Mouse (Mus musculus): ENCODE data around the gene Shld1. TPM values are rescaled to one million over a fixed set of nuclear protein-coding genes. Genes with fewer than 3 reads are reported as not detected.

The Shld1 gene
- polyA plus RNA-seq, 1 experiment from 2014 or later = 14.5 TPM

DNA sequence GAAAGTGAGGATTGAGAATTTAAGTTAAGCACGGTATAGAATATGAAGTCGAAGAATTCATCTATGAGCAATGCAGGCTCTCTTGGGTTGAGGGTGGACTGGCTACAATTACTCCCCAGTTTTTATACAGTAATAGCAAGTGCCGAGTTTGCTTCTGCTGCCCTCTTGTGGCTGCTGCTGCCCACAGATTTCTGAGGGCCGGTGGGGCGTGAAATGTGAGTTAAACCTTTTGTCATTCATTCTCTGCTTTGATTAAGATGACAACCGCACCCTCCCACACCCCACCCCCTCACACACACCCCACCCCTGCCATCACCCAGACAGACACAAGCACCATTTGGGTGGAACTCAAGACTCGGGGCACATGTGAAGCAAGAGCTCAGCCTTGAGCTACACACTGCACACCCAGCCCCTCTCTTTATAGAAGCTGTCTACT is 14.7 kb downstream of the Shld1 start:
- WGBS = 16% methylated on average over 7 of the region's 7 CpGs
- Histone ChIP-seq H3K9me3 (ENCODE audit: low read length) (no peaks in the 10 kb centered on the region), H3K4me3 (ENCODE audit: low read length) (no peak overlapping the region), H3K4me2 (replicated peaks; ENCODE audit: low read depth, low read length) (no peak overlapping the region), H3K9ac (replicated peaks; ENCODE audit: low read length) (no peak overlapping the region), H3K4me1 (ENCODE audit: insufficient read depth, low read length) (no peaks in the 10 kb centered on the region), H3K27ac (ENCODE audit: low read length) (no peak overlapping the region), H3K36me3 (ENCODE audit: insufficient read depth, low read length) (no peaks in the 10 kb centered on the region), H3K27me3 (ENCODE audit: insufficient read depth, low read length) (no peaks in the 10 kb centered on the region)
- ATAC-seq (ENCODE audit: low FRiP score, low TSS enrichment) = peak; percentile 66; the same call in 1 of the 2 replicates

DNA sequence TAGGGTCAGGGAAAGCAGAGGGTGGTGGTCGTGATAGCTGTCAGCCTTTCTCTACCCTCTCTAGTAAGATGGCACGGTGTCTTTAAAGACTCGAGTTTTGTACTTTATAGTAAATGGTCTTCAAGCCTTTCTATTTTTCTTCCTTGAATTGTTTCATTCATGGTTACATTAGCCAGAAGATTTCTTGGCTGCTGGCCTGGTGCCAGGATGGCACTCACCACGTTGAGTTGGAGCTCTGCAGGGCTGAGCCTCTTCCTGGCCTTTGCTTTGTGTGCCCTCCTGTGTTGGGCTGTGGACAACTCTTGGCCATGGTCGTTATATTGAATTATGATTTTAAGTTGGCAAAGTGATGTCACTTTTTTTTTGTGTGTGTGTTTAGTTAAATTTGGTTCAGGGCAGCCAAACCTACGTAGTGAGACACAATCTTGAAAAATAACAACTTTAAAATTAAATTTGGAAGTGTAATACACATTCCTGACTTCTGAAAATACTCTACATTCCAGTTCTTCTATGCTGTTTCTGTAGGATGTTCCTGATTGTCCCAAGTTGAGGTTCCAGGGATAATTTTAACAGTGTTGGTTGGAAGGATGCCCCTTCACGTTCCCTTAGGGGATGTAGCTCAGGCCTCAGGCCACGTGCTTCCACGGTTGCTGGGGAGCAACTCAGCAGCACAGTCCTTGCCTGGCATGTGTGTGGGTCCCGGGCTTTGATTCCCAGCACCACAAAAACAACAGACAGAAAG is 18.7 kb downstream of the Shld1 start:
- Histone ChIP-seq H3K27ac (ENCODE audit: low read length) (no peak overlapping the region), H3K9ac (replicated peaks; ENCODE audit: low read length) (no peak overlapping the region), H3K36me3 (ENCODE audit: insufficient read depth, low read length) (no peaks in the 10 kb centered on the region), H3K4me3 (ENCODE audit: low read length) (no peak overlapping the region), H3K4me2 (replicated peaks; ENCODE audit: low read depth, low read length) (no peak overlapping the region), H3K27me3 (ENCODE audit: insufficient read depth, low read length) (no peaks in the 10 kb centered on the region), H3K4me1 (ENCODE audit: insufficient read depth, low read length) (no peaks in the 10 kb centered on the region), H3K9me3 (ENCODE audit: low read length) (no peaks in the 10 kb centered on the region)
- ATAC-seq (ENCODE audit: low FRiP score, low TSS enrichment) = no peak
- 81% methylated on average over 10 of the region's 10 CpGs for WGBS

DNA sequence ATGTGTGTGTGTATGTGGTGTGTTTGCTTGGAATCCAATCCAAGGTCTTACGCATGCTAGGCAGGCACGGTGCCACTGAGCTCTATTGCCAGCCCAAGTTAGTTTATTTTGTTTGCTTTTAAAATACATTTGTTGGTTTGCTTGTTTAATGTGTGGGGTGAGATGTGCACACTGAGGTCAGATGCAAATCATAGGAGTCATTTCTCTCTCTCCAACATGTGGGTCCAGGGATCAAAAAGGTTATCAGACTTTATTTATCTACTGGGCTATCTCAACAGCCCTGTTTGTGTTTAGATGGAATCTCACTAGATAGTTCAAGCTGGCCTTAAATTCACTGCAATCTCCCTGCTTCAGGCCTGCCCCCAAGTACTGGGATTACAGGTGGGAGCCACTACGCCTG is 19.6 kb downstream of the Shld1 start:
- Histone ChIP-seq H3K9me3 (ENCODE audit: low read length) (no peaks in the 10 kb centered on the region), H3K4me1 (ENCODE audit: insufficient read depth, low read length) (no peaks in the 10 kb centered on the region)

DNA sequence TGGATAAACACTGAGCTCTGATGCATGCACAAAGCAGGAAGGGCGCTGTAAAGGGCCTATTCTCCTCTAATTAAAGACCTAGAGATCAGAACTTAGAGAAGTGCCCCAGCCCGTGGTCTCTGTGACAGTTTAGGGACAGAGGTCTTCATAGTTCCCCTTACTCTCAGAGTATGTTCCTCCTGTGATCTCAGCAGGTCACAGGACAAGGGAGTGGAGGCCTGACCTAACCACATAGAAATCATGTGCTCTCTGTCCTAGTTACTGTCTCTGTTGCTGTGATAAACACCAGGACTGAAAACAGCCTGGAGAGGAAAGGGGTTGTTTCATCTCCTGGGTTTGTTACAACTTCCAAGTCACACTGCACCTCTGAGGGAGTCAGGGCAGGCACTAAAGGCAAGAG is 23.8 kb downstream of the Shld1 start:
- Histone ChIP-seq H3K9me3 (ENCODE audit: low read length) (no peaks in the 10 kb centered on the region), H3K4me1 (ENCODE audit: insufficient read depth, low read length) (no peaks in the 10 kb centered on the region), H3K9ac (replicated peaks; ENCODE audit: low read length) (no peak overlapping the region), H3K27me3 (ENCODE audit: insufficient read depth, low read length) (no peaks in the 10 kb centered on the region), H3K4me3 (ENCODE audit: low read length) (no peak overlapping the region), H3K27ac (ENCODE audit: low read length) (no peak overlapping the region), H3K4me2 (replicated peaks; ENCODE audit: low read depth, low read length) (no peak overlapping the region), H3K36me3 (ENCODE audit: insufficient read depth, low read length) (peaks cover 3% of the 10 kb centered on the region; the same call in 1 of the 2 replicates)
- no peak for ATAC-seq (ENCODE audit: low FRiP score, low TSS enrichment)
- WGBS = 65% methylated on average over 2 of the region's 2 CpGs

More for the DNA sequence above, 19.6 kb downstream of the Shld1 start:
- no peak for ATAC-seq (ENCODE audit: low FRiP score, low TSS enrichment)
- Histone ChIP-seq H3K9ac (replicated peaks; ENCODE audit: low read length) (no peak overlapping the region), H3K4me3 (ENCODE audit: low read length) (no peak overlapping the region), H3K4me2 (replicated peaks; ENCODE audit: low read depth, low read length) (no peak overlapping the region), H3K27me3 (ENCODE audit: insufficient read depth, low read length) (no peaks in the 10 kb centered on the region), H3K27ac (ENCODE audit: low read length) (no peak overlapping the region), H3K36me3 (ENCODE audit: insufficient read depth, low read length) (peaks cover 3% of the 10 kb centered on the region; the same call in 1 of the 2 replicates)
- 89% methylated on average over 3 of the region's 3 CpGs for WGBS

DNA sequence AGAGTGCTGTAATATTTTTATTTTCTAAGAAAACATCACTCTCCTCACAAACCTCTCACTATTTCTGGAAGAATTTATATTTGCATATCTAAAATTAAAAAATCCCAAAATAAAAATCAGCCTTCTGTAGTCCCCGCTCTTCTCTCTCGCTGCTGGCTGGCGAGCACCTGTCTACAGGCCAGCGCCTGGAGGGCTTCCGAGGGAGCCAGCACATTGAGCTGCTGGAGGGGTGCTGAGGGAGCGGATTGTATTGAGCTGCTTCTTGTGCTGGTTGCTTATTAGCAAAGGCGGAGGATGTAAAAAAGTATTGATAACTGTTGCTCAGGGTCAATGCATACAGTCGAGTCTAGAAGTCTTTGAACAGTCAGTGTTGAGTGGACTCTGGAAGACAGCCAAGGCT is 25.3 kb downstream of the Shld1 start:
- no peak for ATAC-seq (ENCODE audit: low FRiP score, low TSS enrichment)
- 78% methylated on average over 8 of the region's 8 CpGs for WGBS
- no peaks in the 10 kb centered on the region for H3K27me3 ChIP-seq (ENCODE audit: insufficient read depth, low read length)
- no peak overlapping the region for H3K4me3 ChIP-seq (ENCODE audit: low read length)
- no peak overlapping the region for H3K4me2 ChIP-seq (replicated peaks; ENCODE audit: low read depth, low read length)
- H3K27ac ChIP-seq (ENCODE audit: low read length) = no peak overlapping the region
- no peaks in the 10 kb centered on the region for H3K9me3 ChIP-seq (ENCODE audit: low read length)
- H3K4me1 ChIP-seq (ENCODE audit: insufficient read depth, low read length) = no peaks in the 10 kb centered on the region
- peaks cover 3% of the 10 kb centered on the region; the same call in 1 of the 2 replicates for H3K36me3 ChIP-seq (ENCODE audit: insufficient read depth, low read length)
- no peak overlapping the region for H3K9ac ChIP-seq (replicated peaks; ENCODE audit: low read length)

DNA sequence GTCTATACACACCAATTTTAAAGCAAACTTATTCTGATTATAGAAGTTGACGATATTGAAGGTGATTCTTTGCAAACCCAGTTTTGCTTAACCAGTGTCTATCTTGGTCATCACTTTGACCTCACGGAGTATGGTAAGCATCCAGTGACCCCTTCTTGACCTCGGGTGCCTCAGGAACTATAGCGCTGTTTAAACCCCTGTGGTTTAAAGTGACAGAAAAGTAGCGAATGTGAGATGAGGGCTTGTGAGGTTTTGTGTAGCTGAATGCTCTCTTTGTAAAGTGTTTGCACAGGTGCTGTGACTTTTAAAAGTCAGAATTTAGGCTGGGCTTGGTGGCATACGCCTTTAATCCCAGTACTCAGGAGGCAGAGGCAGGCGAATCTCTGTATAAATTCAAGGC is 27.8 kb downstream of the Shld1 start:
- no peak overlapping the region for H3K4me2 ChIP-seq (replicated peaks; ENCODE audit: low read depth, low read length)
- H3K9ac ChIP-seq (replicated peaks; ENCODE audit: low read length) = no peak overlapping the region
- no peaks in the 10 kb centered on the region for H3K4me1 ChIP-seq (ENCODE audit: insufficient read depth, low read length)
- no peak overlapping the region for H3K27ac ChIP-seq (ENCODE audit: low read length)
- 88% methylated on average over 7 of the region's 7 CpGs for WGBS
- no peak overlapping the region for H3K4me3 ChIP-seq (ENCODE audit: low read length)
- no peaks in the 10 kb centered on the region for H3K9me3 ChIP-seq (ENCODE audit: low read length)
- peaks cover 3% of the 10 kb centered on the region; the same call in 1 of the 2 replicates for H3K36me3 ChIP-seq (ENCODE audit: insufficient read depth, low read length)
- no peak for ATAC-seq (ENCODE audit: low FRiP score, low TSS enrichment)
- H3K27me3 ChIP-seq (ENCODE audit: insufficient read depth, low read length) = no peaks in the 10 kb centered on the region

DNA sequence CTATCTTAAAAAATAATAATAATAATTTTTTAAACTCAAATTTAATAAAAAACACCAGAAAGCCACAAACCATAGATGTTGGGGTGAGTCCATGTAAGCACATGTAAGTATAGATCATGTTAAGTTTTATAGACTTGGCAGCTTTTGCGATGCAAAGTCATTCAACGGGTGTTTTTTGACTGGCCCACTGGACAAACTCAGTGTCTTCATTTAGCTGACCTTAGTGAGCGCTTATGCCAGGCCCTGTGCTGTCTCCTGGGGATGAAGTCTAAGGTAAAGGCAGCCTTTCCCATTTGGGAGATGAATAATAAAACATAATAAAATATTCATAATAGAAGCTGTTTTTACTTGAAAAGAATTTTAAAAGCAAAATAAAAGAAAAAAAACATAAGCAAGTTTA is 28.2 kb downstream of the Shld1 start:
- no peaks in the 10 kb centered on the region for H3K4me1 ChIP-seq (ENCODE audit: insufficient read depth, low read length)
- H3K9ac ChIP-seq (replicated peaks; ENCODE audit: low read length) = no peak overlapping the region
- 92% methylated on average over 3 of the region's 3 CpGs for WGBS
- no peaks in the 10 kb centered on the region for H3K9me3 ChIP-seq (ENCODE audit: low read length)
- H3K27ac ChIP-seq (ENCODE audit: low read length) = no peak overlapping the region
- H3K27me3 ChIP-seq (ENCODE audit: insufficient read depth, low read length) = no peaks in the 10 kb centered on the region
- H3K4me3 ChIP-seq (ENCODE audit: low read length) = no peak overlapping the region
- ATAC-seq (ENCODE audit: low FRiP score, low TSS enrichment) = no peak
- peaks cover 3% of the 10 kb centered on the region; the same call in 1 of the 2 replicates for H3K36me3 ChIP-seq (ENCODE audit: insufficient read depth, low read length)
- no peak overlapping the region for H3K4me2 ChIP-seq (replicated peaks; ENCODE audit: low read depth, low read length)

DNA sequence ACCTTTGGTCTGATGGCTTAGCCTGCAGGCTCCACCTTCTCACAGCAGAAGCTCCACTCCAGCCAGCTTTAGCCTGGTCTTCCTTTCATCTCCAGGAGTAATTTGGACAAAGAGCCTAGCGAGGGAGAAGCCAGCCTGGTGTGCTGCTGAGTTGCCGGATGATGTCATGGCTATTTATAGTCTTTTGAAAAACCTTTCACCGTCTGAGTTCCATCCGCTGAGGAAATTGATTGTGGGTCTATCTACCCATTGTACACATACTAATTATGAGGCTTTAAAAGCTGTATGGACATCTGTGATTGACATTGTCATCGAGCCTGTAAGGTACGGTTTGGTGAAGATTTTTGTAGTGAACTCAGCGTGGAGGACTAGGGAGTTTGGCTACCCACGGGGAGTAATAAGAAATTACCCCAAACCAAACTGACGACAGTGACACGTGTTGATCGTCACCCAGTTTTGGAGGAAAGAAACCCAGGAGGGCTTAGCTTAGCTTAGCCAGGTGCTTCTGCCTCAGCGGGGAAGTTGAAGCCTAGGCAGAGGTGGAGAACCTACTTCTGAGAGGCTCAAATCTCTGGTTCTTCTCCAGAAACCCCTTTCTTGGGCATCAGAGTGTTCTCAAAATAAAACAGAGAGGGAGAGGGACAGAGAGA is 28.8 kb downstream of the Shld1 start:
- H3K4me1 ChIP-seq (ENCODE audit: insufficient read depth, low read length) = no peaks in the 10 kb centered on the region
- H3K9me3 ChIP-seq (ENCODE audit: low read length) = no peaks in the 10 kb centered on the region
- WGBS = 69% methylated on average over 12 of the region's 12 CpGs
- ATAC-seq (ENCODE audit: low FRiP score, low TSS enrichment) = no peak
- H3K27ac ChIP-seq (ENCODE audit: low read length) = no peak overlapping the region
- peaks cover 3% of the 10 kb centered on the region; the same call in 1 of the 2 replicates for H3K36me3 ChIP-seq (ENCODE audit: insufficient read depth, low read length)
- no peak overlapping the region for H3K4me2 ChIP-seq (replicated peaks; ENCODE audit: low read depth, low read length)
- no peaks in the 10 kb centered on the region for H3K27me3 ChIP-seq (ENCODE audit: insufficient read depth, low read length)
- H3K4me3 ChIP-seq (ENCODE audit: low read length) = no peak overlapping the region
- H3K9ac ChIP-seq (replicated peaks; ENCODE audit: low read length) = no peak overlapping the region

DNA sequence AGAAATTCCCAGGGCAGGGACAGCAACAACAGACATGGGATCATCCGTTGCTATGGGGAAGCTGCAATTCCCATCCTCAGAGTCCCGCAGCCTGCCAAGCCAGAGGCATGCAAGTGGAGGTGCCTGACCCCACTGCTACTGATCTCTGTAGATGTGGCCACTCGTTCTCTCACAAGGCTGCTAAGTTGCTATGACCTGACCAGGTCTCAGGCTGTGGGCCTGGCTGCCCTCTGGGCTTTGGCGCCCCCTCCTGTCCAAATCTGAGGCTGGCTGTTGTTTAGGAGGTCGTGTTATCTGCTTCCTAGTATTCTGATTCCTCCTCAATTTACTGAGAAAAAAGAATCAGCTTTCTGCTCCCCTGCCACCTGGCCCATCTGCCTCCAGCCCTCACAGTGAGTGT is 29.4 kb downstream of the Shld1 start:
- no peaks in the 10 kb centered on the region for H3K27me3 ChIP-seq (ENCODE audit: insufficient read depth, low read length)
- H3K9me3 ChIP-seq (ENCODE audit: low read length) = no peaks in the 10 kb centered on the region
- 41% methylated on average over 5 of the region's 5 CpGs for WGBS
- no peaks in the 10 kb centered on the region for H3K36me3 ChIP-seq (ENCODE audit: insufficient read depth, low read length)
- no peak overlapping the region for H3K27ac ChIP-seq (ENCODE audit: low read length)
- H3K4me3 ChIP-seq (ENCODE audit: low read length) = no peak overlapping the region
- H3K4me1 ChIP-seq (ENCODE audit: insufficient read depth, low read length) = peaks cover 4% of the 10 kb centered on the region; the same call in 1 of the 2 replicates
- no peak overlapping the region for H3K9ac ChIP-seq (replicated peaks; ENCODE audit: low read length)
- peak; percentile 67; the same call in 1 of the 2 replicates for ATAC-seq (ENCODE audit: low FRiP score, low TSS enrichment)
- H3K4me2 ChIP-seq (replicated peaks; ENCODE audit: low read depth, low read length) = no peak overlapping the region
